Mouse (Mus musculus): ENCODE results near the gene Acot13. TPM values are rescaled to one million over a fixed set of nuclear protein-coding genes. Genes with fewer than 3 reads are reported as not detected.
A peak's percentile ranks its signal among the peaks of the same experiment; 100 is the strongest.
"Not testable (repeated sequence)": the region's sequence is repeated elsewhere in the genome, so short reads cannot be mapped to it uniquely, and the experiment has no call there.

Acot13 gene
- polyA plus RNA-seq, 1 experiment from 2014 or later = 201 TPM

DNA sequence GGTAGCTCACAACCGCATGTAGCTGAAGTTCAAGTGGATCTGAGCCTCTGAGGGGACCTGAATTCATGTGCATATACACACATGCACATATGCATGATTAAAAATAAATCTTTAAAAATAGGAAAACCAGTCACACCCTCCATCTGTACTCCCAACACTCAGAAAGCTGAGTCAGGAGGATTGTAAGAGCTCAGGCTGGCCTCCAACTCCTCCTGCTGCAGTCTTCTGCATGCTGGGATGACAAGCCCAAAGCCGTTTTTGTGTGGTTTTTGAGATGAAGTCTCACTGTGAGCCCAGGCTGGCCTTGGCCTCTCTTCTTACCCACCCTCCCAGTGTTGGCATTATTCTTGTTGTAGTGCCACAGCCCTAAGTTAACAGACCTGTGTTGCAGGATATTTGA lies 53.3 kb downstream of the Acot13 start:
- no peak for ATAC-seq
- H3K4me1 ChIP-seq (ENCODE audit: control insufficient read depth, insufficient read depth, low read length) = no peaks in the 10 kb centered on the region
- no peak overlapping the region for H3K4me2 ChIP-seq (ENCODE audit: low read depth, low read length)
- no peak overlapping the region for H3K27ac ChIP-seq (ENCODE audit: low read length)
- no peaks in the 10 kb centered on the region for H3K9me3 ChIP-seq (ENCODE audit: control insufficient read depth, low read length)
- H3K27me3 ChIP-seq (replicated peaks; ENCODE audit: control insufficient read depth, insufficient read depth, low read length) = no peaks in the 10 kb centered on the region
- H3K36me3 ChIP-seq (ENCODE audit: control insufficient read depth, insufficient read depth, low read length) = no peaks in the 10 kb centered on the region
- H3K9ac ChIP-seq (ENCODE audit: low read depth, low read length) = no peak overlapping the region
- 69% methylated on average over 2 of the region's 2 CpGs for WGBS
- no peak overlapping the region for H3K4me3 ChIP-seq (ENCODE audit: low read length)

- H3K4me3 ChIP-seq (ENCODE audit: low read length) = no peak overlapping the region
- H3K27ac ChIP-seq (ENCODE audit: low read length) = no peak overlapping the region
- peak; percentile 69; the same call in 1 of the 2 replicates for ATAC-seq
- H3K36me3 ChIP-seq (ENCODE audit: control insufficient read depth, insufficient read depth, low read length) = no peaks in the 10 kb centered on the region
- no peaks in the 10 kb centered on the region for H3K9me3 ChIP-seq (ENCODE audit: control insufficient read depth, low read length)
- WGBS = 48% methylated on average over 7 of the region's 7 CpGs
- no peaks in the 10 kb centered on the region for H3K4me1 ChIP-seq (ENCODE audit: control insufficient read depth, insufficient read depth, low read length)
- no peaks in the 10 kb centered on the region for H3K27me3 ChIP-seq (replicated peaks; ENCODE audit: control insufficient read depth, insufficient read depth, low read length)
- H3K4me2 ChIP-seq (ENCODE audit: low read depth, low read length) = no peak overlapping the region
- H3K9ac ChIP-seq (ENCODE audit: low read depth, low read length) = no peak overlapping the region
Observed at GRCm38 (mm10) chr13:24776146-24776844, 55.0 kb downstream of the Acot13 start.

DNA sequence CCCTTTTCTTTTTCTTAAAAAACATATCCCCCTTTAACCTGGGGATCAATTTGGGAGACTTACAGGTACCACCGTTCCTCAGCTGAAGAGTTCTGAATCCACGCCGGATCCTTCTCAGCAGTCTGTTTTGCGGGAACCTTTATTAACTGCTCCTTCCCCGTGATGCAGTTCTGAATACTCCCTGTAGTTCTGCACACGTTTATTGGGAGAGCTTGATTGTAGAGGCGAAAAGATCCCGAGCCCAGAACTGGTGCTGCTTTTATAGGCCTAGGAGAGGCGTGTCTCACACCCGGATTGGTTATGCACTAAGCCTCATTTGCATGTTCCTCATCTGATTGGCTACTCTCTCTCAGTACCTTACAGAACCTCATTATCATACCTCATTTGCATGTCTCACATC lies 59.9 kb downstream of the Acot13 start:
- H3K27ac ChIP-seq (ENCODE audit: low read length); H3K4me3 ChIP-seq (ENCODE audit: low read length); ATAC-seq; H3K4me1 ChIP-seq (ENCODE audit: control insufficient read depth, insufficient read depth, low read length); H3K4me2 ChIP-seq (ENCODE audit: low read depth, low read length); H3K27me3 ChIP-seq (replicated peaks; ENCODE audit: control insufficient read depth, insufficient read depth, low read length); H3K9me3 ChIP-seq (ENCODE audit: control insufficient read depth, low read length); H3K36me3 ChIP-seq (ENCODE audit: control insufficient read depth, insufficient read depth, low read length); H3K9ac ChIP-seq (ENCODE audit: low read depth, low read length): not testable (repeated sequence)
- 92% methylated on average over 9 of the region's 10 CpGs for WGBS

Other genes starting within 250 kb of the Acot13 start
- 1.5 and 1.7 TPM in 2 replicates for gene Ripor2, start 249.4 kb downstream of the Acot13 start, polyA plus RNA-seq (2015; fragmentation: Nextera tagmentation; extraction: Ambion mirVana)
- not detected in 2 replicates for gene Armh2, start 90.3 kb downstream of the Acot13 start, polyA plus RNA-seq (2015; fragmentation: Nextera tagmentation; extraction: Ambion mirVana)
- 81.9 and 90.3 TPM in 2 replicates for gene Gmnn, start 69.6 kb downstream of the Acot13 start, polyA plus RNA-seq (2015; fragmentation: Nextera tagmentation; extraction: Ambion mirVana)
- gene BC005537, start 29.9 kb downstream of the Acot13 start, polyA plus RNA-seq (2015; fragmentation: Nextera tagmentation; extraction: Ambion mirVana) = 9.4 and 9.6 TPM in 2 replicates
- gene Tdp2, start 139 bp upstream of the Acot13 start, polyA plus RNA-seq (2015; fragmentation: Nextera tagmentation; extraction: Ambion mirVana) = 52.8 TPM in 2 replicates
- gene D130043K22Rik, start 13.6 kb upstream of the Acot13 start, polyA plus RNA-seq (2015; fragmentation: Nextera tagmentation; extraction: Ambion mirVana) = 2.1 and 2.7 TPM in 2 replicates
- 8.1 TPM in 2 replicates for gene Aldh5a1, start 106.1 kb upstream of the Acot13 start, polyA plus RNA-seq (2015; fragmentation: Nextera tagmentation; extraction: Ambion mirVana)
- 2.0 and 2.4 TPM in 2 replicates for gene Gpld1, start 111.6 kb upstream of the Acot13 start, polyA plus RNA-seq (2015; fragmentation: Nextera tagmentation; extraction: Ambion mirVana)
- gene Mrs2, start 188.8 kb upstream of the Acot13 start, polyA plus RNA-seq (2015; fragmentation: Nextera tagmentation; extraction: Ambion mirVana) = 15.8 and 17.1 TPM in 2 replicates
- 0.45 and 0.98 TPM in 2 replicates for gene Dcdc2a, start 224.5 kb upstream of the Acot13 start, polyA plus RNA-seq (2015; fragmentation: Nextera tagmentation; extraction: Ambion mirVana)